Mouse (Mus musculus) left cerebral cortex, adult 2 months (tissue): ENCODE measurements around the gene Tldc2. TPM values are rescaled to one million over a fixed set of nuclear protein-coding genes. Genes with fewer than 3 reads are reported as not detected.

Source experiments
- DNase-seq, 2 experiments: peaks; one replicate each; pipeline ENCODE4 v3.0.0; 2021 to 2022; ENCODE audit warnings: low spot score in 2 of 2, mixed read lengths in 1 of 2; ENCODE audit errors: extremely low spot score in 1 of 2
- H3K27ac ChIP-seq: fragments of 200-600 bp; 2 replicates; pipeline ENCODE4 v1.8.1; 2022
- H3K4me3 ChIP-seq: fragments of 200-600 bp; 2 replicates; pipeline ENCODE4 v1.8.1; 2022
- CTCF ChIP-seq: fragments of 200-600 bp; IDR thresholded peaks from 2 replicates; pipeline ENCODE4 v1.8.1; 2022; ENCODE audit warnings: antibody characterized with exemption, mild to moderate bottlenecking, moderate library complexity
- intact Hi-C: fragments of 180-260 bp; cut with DNase I; formaldehyde crosslinking; loops from one replicate; pipeline ENCODE4 v1.15.1; 2025
- total RNA-seq, 2 experiments: library from RNA; stranded (reverse); gene quantifications; 2 replicates each; pipeline ENCODE4 v1.2.3; 2021

Gene Tldc2
- total RNA-seq, 2 experiments from 2014 or later, result not detected

DNA sequence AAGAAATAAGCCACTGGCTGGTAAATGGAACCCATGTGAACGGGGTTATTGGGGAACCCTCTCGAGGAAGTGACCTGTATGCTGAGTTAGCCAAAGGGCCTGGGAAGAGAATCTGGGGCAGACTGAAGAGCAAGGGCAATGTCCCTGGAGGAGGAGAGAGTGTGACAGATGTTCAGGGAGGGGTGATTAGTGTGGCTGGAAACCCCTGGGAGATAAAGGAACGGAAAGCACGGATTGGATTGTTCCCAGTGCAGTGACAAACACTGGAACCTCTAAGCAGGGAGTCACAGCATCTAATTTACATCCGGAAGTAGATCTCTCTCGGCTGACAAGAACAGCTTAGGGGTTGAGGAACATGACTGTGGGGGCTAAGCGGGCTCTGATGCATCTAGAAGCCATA is 4.9 kb upstream of the Tldc2 start:
- intact Hi-C loops, result no loop called here
- DNase-seq, result no peak
- TF ChIP-seq CTCF, result no peak

DNA sequence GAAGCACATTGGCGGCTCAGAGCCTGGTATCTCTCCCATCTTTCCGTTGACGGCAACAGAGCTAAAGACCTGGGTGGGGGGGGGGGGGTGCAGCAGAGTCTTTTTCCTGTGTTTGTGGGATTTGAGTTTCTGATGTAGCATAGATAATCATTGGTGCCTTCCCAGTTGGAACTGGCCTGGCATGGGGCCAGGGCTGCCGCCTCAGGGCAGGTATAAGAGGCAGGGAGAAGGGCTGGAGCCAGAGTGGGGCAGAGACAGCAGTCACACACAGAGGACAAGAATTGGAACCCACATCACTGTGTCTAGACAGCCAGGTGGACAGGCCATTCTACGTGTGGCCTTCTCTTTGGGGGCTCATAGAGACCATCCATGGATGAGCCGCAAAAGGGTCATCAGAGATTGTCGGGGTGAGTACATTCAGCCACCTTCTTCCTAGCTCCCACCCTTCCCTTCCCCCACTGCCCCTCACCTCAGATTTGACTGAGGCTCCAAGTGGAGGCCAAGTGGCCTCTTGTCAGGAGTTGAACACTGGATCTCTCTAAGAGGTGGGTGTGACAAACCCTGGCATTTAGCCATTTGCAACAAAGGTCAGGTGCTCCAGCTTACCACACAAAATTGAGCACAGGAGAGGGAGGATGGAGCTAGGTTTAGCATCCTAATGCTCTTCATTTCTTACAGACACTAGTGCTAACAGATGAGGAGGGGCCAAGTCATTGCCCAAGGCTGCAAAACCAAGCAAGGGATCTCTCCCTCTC is 1.8 kb upstream of the Tldc2 start:
- no peak overlapping the region for H3K27ac ChIP-seq
- intact Hi-C loops, result no loop called here
- DNase-seq, result no peak
- H3K4me3 ChIP-seq, result no peak overlapping the region
- TF ChIP-seq CTCF, result no peak

More for the DNA sequence above, 4.9 kb upstream of the Tldc2 start:
- no peak overlapping the region for H3K27ac ChIP-seq
- H3K4me3 ChIP-seq, result no peak overlapping the region

DNA sequence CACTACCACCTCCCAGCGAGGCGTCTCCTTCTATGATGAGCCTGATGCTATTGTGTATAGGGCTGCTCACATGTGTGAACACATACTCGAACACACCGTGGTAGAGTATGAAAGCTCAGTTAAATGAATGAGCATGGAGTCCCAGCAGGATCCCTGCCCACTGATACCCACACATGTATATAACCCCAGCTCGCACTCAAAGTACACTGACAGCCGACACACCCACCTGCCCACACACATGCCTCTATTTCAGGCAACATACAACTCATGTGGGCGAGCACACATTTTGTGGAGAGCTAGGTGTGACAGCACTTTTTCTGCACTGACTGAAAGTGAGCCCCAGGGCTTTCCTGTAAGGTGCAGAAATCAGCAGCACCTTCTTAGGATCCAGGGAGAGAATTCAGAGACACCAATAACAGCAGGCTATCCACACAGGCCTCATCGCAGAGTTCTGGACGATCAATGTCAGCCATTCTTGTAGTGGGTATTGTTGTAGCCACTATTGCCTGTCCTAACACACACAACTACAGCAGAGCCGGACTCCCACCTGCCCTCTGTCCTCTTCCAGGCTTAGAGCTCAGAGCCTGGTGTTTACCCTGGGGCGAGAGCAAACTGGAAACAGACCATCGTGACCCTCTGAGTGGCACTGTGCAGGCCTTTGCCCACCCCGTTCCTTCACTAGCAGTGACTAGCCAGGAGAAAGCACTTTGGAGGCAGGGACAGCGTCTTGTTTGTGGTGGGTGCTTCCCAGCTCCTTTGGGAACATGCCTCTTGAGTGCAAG is 872 bp downstream of the Tldc2 start:
- intact Hi-C loops, result no loop called here
- Histone ChIP-seq H3K27ac (no peak overlapping the region), H3K4me3 (no peak overlapping the region)
- no peak for TF ChIP-seq CTCF
- DNase-seq, result peak; percentile 52 to 69

DNA sequence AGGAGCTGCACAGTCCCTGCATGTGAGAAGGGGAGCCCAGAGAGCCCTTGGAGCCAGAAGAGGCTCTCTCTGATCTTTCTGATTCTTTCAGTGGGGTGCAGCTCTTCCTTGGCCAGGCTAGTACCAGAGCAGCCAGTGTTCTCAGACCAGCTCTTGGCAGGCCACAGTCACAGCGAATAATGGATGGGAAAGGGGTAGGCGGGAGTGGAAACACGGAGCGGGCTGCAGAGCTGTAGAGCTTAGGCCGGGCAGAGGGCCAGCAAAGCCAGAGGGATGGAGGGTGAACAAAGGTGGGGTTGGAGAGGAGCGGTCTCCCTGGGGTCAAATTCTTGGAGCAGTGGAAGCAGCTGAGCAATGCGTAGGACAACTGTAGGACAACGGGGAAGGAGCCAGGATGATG is 5.2 kb downstream of the Tldc2 start:
- H3K4me3 ChIP-seq, result no peak overlapping the region
- H3K27ac ChIP-seq, result no peak overlapping the region
- TF ChIP-seq CTCF, result no peak
- intact Hi-C loops, result loop anchor here (2.0 to 10.0 kb wide), 3 partner anchors 45 to 307 kb away; no protein-coding TSS in a partner anchor
- no peak for DNase-seq

DNA sequence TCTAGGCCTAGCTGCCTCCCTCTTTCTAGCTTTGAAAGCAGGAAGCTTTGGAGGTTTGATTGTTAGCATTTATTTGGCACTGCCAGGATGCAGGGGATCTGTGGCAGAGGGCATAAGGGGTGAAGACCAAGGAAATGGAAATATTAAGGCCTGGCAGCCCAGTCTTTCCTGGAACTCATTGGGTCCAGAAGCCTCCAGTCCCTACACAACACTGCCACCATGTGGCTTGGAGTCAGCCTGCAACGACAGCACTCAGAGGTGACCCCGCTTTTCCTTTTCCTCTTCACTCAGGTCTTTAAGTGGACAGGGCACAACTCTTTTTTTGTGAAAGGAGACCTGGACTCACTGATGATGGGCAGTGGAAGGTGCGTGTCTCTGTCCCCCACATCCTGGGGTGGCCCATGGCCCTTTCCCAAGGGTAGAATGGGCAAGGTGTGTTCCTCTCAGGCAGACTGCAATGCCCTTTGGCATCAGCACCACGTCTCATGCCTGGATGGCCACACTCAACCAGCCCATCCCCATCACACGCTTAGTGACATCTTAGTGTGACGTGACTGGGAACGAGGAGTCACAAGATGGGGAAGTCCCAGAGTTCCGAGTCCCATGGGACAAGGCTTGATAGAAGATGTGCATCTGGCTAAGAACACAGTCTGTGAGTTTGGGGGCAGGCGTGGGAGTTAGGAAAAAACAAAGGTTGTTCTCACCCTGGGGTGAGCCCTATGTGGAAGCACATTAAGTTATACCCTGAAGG is 8.3 kb downstream of the Tldc2 start:
- peak; percentile 92 for TF ChIP-seq CTCF
- intact Hi-C loops, result loop anchor here (2.0 to 10.0 kb wide), 3 partner anchors 64 to 310 kb away; no protein-coding TSS in a partner anchor
- Histone ChIP-seq H3K4me3 (no peak overlapping the region), H3K27ac (no peak overlapping the region)
- DNase-seq, result peak; percentile 67 to 73

DNA sequence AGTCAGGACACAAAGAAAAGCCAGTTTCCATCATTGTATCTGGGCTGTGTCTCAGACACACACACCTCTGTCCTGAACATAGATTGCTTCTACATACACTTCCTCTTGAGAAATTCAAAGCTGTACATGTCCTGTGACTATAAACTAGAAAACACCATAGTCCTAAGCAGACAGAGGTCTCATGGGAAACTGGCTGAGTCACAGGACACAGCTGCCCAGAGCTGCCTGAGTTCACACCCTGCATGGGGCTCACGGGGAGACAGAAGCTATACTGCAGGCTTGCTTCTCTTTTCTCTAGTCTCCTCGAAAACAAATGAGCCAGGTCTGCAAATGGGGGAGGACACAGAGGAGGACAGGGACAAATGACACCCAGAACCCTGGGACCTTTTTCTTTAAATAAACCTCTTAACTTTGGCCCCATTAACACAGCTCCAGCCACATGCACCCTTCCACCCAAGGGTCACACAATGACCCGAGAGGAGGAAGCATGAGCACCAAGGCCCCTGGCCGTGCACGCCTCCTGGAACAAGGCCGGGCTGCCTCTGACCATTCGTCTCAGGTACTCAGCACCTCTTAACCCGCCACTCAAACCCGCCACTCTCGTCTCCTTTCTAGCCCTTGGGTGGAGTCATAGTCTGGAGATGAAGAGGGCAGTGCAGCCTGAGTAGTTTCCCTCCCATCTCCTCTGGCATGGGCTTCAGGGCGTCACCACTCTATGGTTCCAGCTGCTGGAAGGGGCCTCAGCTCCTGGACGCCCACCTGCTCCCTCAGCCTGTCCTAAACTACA is 12.9 kb downstream of the Tldc2 start:
- intact Hi-C loops, result loop anchor here (10.0 kb wide), 2 partner anchors 295 to 315 kb away; no protein-coding TSS in a partner anchor
- TF ChIP-seq CTCF, result no peak
- Histone ChIP-seq H3K27ac (no peak overlapping the region), H3K4me3 (no peak overlapping the region)
- no peak for DNase-seq

DNA sequence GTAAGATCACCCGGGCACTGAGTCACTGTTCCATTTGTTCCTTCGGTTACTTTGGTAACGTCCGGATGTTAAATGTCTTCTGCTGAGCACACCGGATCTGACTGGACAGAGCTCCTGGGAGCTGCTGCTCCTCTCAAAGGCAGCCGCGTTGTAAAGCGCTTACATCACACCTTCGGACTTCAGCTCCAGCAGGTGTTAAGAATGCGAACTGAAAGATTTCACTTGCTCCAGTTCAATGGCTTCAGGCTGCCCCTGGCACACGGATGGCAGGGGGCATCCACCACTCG is 13.4 kb downstream of the Tldc2 start:
- TF ChIP-seq CTCF, result no peak
- Histone ChIP-seq H3K4me3 (no peak overlapping the region), H3K27ac (no peak overlapping the region)
- intact Hi-C loops, result loop anchor here (10.0 kb wide), 1 partner anchor 295 kb away; no protein-coding TSS in a partner anchor
- DNase-seq, result no peak

DNA sequence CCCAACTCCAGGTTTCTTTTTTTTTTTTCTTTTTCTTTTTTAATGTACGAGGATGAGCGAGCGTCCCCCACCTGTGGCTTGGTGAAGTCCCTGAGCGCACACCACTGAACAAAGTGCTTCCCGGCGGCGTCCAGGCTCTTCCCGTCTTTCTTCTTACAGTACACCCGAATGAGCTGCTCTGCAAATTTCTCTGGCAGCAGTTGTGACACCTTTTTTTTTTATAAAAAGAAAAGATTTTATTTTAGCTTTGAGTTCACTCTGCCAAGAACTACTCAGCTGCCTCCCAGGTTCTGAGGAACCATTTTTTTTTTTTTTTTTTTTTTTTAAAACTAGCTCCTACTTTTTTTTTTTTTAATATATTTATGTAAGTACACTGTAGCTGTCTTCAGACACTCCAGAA is 14.8 kb downstream of the Tldc2 start:
- intact Hi-C loops, result loop anchor here (10.0 kb wide), 1 partner anchor 297 kb away; no protein-coding TSS in a partner anchor
- no peak for DNase-seq
- no peak overlapping the region for H3K4me3 ChIP-seq
- no peak overlapping the region for H3K27ac ChIP-seq
- no peak for TF ChIP-seq CTCF

DNA sequence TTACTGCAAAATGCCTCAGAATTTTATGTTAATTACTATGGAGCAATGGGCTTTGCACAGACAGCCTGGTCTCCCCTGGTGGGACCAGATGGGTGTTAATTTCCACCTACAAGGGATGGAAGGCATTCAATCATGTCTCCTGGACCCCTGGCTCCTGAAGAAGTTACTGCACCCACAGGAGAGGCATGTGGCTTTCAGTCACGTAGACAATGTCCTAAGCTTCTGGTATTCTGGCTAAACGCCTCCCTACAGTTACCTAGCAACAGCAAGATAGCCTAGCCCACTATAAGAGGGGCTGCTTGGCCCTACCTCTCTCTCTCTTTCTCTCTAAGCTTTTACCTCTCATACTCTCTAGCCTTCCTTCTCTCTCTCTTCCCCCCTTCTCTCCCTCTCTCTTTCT is 15.4 kb downstream of the Tldc2 start:
- intact Hi-C loops, result loop anchor here (10.0 kb wide), 1 partner anchor 297 kb away; no protein-coding TSS in a partner anchor
- Histone ChIP-seq H3K27ac (no peak overlapping the region), H3K4me3 (no peak overlapping the region)
- no peak for DNase-seq
- no peak; the same call in 1 of the 2 replicates for TF ChIP-seq CTCF

DNA sequence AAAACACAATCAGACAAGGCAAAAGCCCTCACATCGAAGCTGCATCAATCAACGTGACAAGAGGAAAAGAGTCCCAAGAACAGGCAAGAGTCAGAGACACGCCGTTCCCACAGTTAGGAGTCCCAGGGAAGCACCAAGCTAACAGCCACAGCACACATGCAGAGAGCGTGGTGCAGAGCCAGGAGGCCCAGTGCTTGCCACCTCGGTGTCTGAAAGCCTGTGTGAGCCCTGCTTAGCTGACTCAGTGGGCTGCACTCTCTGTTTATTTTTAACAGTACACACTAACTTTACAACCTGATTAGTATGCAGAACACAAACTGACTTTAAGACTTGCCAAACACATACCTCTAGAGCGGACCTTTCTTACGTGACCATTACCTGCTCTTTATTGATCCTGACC is 17.6 kb downstream of the Tldc2 start:
- intact Hi-C loops, result loop anchor here (10.0 kb wide), 1 partner anchor 300 kb away; no protein-coding TSS in a partner anchor
- no peak for DNase-seq
- no peak for TF ChIP-seq CTCF
- Histone ChIP-seq H3K27ac (no peak overlapping the region), H3K4me3 (no peak overlapping the region)

DNA sequence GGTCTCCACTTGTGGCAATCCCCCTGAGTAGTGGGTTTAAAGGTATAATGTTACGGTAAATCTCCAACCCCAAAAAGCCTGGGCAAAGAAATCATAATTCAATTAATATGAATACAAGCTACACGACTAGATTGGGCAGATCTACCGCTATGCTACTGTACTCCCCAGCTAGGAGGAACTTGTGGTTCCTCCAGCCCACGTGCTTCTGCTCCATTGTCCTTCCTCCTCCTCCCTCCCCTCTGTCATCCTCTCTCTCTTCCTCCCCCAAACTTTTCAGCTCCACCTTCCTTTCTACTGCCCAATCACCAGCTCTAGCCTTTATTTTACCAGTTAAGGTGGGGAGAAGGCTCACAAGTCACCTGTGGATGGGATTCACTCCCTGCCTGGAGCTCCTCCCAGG is 21.4 kb downstream of the Tldc2 start:
- intact Hi-C loops, result loop anchor here (10.0 kb wide), 1 partner anchor 303 kb away; no protein-coding TSS in a partner anchor
- no peak for DNase-seq
- Histone ChIP-seq H3K27ac (no peak overlapping the region), H3K4me3 (no peak overlapping the region)
- TF ChIP-seq CTCF, result no peak
